Mouse (Mus musculus) heart, postnatal 0 days (tissue): ENCODE results near the gene C1galt1.

Source experiments
- CTCF ChIP-seq: IDR thresholded peaks from 2 replicates; pipeline ENCODE4 v1.5.1; 2016; ENCODE audit warnings: antibody characterized with exemption, control low read depth, low read depth
- EP300 ChIP-seq: IDR thresholded peaks from 2 replicates; pipeline ENCODE4 v1.6.1; 2016; ENCODE audit warnings: antibody characterized with exemption, low read depth

DNA sequence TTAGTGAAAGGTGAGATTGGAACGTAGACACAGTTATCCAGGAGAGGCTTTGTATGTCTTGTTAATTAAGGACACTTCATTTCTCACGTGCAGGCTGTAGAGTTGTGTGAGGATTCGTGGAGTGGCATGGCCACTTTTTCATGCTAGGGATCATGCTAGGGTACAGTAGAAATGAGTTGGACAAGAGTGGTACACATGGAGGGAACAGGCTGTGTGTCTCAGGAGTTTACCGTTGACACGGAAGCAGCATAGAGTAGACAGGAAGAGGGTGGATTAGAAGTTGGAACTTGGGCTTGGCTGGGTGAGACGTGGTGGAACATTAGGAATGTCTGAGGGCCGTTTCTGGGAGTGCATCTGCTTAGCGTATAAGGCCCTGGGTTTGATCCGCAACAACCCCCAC, 4.1 kb downstream of the C1galt1 start:
- no peak for TF ChIP-seq EP300
- TF ChIP-seq CTCF, result no peak
